Mouse (Mus musculus) retina, postnatal 1 day (tissue): ENCODE data around the gene Ctsd.
"Not testable (repeated sequence)": the region's sequence is repeated elsewhere in the genome, so short reads cannot be mapped to it uniquely, and the experiment has no call there.

Experiments
- DNase-seq: peaks from one replicate; pipeline ENCODE4 v3.0.0-alpha.2; 2012

The Ctsd gene

DNA sequence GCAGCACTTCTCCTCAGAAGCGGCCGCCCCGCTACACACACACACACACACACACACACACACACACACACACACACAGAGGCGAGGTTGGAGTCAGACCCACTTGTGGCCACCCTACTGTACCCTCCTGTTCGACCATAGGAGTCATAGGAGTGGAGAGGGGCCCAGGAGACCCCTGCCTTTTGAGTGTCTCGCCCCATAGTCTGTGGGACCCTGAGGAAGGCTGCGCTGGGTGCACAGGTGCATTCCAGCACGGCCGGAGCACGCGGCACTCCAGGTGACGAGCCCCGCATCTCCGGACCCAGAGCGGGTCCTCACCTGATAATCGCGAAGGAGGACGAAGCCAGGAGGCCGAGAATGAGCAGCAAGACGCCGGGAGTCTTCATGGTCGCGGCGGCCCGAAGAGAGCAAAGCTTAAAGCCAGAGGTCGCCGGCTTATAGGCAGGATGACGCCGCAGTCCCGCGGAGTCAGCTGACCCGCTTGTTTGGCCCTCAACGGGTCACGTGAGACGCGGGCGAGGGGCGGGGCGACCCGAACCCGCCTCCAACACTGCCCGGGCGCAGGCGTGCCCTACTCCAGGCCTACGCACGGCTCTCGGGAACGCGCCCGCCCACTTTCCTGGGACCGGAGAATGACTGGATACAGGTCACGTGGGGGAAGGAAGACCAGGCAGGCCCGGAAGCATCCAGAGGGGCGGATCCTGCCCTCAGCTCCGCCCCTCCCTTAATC lies at the start of gene Ctsd:
TSS of gene Ctsd (minus strand) at position 620 of the 730 bp plus-strand sequence.
- peak; percentile 99 for DNase-seq

DNA sequence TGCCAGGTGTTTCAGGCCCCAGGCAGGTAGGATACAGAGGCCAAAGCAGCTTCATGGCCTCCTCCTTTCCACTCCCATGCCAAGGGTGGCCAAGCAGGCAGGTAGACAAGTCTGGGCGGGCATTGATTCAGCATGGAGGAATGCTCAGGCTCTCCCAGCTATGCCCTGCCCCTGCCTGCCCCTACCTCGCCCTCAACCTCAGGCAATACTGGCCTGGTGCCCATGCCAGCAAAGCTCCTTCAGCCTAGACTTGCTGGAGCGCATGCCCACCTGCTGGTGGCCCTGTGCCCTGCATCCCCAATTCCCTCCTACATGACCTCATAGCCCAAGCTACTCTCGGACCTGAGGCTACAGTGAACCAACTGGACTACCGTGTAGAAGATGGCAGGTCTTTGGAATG lies 49.5 kb upstream of the Ctsd start:
- DNase-seq, result peak; percentile 35

DNA sequence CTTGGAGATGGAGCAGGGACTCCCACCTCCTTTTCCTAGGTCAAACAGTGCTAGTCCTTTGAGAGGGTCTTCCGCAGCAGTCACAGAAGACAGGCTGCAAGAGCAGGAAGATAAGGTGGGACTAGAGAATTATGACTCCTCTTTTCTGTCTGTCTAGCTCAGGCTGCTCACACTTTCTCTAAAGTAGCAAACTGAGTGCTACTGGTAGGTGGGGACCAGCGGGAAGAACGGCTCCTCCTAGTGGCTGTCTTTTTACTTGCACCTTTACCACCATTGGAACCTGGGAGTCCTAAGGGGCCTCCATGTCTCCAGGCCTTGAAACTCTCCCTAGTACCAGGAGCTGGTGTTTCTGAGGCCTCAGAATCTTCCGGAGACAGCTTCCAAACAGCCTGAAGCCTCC lies 47.7 kb upstream of the Ctsd start:
- peak; percentile 82 for DNase-seq

DNA sequence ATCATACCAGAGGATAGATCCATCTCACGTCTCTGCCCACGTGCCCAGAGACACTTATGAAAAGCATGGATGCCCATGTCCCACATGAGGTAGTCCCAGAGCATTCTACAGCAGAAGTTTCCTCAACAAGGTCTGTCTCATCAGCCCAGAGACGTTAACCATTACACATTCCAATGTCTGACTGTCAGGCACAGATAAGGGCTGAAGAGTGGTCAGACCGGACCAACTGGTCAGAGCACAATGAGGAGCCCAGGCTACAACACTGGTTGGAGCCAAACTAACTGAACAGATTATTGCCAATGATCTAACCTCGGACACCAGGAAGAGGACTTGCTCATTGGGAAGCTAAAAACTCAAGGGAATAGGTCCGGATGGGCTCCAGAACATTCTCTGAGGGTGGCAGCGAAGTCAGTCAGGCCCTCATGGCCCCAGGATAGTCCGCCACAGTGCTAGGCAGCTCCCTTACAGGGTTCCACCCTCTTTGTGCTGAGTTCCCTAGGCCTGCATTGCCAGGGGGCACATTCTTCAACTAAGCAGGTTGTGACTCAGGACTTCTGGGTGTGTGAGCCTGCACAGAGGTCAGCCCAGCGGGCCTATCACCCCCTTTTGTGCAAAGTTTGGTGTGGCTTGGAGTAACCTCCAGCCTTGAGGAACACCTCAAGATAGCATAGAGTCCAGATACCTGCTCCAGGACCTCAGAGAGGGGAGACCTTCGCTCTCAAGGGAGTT lies 46.5 kb upstream of the Ctsd start, which contains the start of gene Syt8:
TSS of gene Syt8 (plus strand) at position 714 of the 729 bp plus-strand sequence.
- no peak for DNase-seq

DNA sequence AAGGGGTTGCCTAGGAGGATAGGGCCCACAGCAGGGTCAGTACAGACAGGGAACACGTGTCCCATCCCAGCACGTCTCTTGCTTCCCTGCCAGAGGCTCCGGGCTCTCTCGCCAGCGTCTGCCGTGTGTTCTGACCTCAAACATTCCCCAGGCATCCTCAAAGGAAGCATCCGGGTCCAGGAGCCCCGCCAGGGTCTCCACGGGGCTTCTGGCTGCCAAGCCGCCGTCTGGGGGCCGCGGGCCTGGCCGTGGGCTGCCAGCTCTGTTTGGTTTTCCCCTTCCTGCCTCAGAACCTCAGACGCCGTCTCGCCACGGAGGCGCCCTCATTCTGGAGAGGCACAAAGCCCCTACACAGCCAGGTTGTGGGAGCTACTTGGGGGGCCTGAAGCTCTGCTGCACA lies 45.8 kb upstream of the Ctsd start:
- no peak for DNase-seq

DNA sequence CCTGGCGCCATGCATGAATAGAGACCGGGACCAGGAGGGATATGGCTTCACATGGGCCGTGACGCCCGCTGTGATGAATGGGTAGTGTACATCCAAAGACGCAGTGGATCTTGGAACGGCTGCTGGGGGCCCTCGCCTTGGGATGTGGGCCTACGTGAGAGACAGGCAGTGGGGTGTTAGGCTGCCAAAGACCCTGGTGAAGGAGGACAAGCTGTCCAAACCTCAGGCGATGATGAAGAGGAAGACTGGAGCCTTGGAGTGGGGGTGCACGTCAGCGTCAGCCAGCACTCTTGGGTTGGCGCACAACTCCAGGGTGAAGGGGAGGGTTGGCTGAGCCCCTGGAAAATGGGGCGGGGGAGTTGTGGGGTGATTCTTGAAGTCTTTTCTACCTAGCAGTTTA lies 43.3 kb upstream of the Ctsd start:
- no peak for DNase-seq

DNA sequence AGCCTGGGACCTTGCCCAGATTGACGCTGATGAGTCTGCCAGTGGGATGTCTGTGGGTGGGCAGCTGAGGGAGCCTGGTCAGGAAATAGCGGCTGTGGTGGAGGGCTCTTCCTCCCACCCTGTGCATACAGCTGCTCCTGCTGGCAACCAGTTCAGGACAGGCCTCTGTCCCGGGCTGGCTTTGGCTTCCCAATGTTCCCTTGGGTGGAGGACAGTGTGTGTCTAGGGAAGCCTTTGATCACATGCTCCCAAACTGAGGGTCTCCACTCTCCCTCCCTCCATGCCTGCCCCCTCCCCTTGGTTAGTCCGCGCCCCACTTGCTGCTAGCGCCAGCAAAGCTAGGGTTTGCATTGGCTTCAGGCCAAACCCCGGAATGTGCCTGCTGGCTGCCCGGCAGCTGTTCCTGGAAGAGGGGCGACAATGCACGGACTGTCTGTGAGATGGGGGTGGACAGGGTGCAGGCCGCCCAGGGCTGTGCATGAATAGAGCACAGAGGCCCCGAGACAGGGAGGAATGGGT lies 42.4 kb upstream of the Ctsd start:
- peak; percentile 88 for DNase-seq

DNA sequence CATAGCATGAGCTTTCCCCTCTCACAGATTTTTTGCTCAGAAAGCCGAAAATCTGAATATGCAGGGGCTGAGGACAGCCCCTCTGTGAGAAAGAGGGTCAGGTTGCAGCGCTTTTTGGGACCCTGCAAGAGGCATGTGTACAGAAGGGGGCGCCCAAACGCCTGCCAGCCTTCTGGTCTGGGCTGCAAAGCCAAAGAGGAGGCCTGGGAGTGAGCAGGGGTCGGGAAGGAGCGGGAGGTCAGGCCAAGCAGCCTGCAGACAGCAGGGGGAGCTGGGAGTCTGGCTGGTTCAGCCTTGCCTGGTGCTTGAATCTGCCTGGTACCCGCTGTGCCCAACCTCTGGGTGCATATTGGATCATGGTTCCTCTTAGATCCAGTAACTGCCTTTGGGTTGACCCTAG lies 40.4 kb upstream of the Ctsd start:
- peak; percentile 82 for DNase-seq

DNA sequence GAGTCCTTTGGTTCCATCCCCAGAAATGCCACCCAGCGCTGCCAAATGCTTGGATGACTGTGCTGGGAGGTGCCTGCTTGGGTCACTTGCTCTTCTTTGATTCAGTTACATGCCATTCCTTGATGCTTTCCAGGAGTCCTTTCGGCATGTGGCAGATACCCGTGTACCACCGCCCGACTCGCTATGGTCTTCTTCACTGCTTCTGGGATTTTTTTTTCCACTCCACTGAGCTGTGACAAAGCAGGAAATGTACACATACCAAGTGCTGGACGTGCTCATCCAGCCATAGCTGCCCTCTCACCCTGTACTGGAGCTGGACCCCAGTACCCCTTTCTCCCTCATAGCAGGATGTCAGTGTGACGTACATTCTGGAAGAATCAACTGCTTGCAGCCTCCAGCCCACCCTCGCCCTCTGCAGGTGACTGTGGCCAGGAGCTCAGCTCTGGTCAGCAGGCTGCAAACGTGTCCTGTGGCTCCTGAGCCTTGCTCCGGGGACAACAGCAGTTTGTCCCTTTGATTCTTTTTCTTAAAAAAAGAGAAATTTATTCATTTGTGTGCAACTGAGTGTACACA lies 37.9 kb upstream of the Ctsd start:
- DNase-seq, result peak; percentile 64

DNA sequence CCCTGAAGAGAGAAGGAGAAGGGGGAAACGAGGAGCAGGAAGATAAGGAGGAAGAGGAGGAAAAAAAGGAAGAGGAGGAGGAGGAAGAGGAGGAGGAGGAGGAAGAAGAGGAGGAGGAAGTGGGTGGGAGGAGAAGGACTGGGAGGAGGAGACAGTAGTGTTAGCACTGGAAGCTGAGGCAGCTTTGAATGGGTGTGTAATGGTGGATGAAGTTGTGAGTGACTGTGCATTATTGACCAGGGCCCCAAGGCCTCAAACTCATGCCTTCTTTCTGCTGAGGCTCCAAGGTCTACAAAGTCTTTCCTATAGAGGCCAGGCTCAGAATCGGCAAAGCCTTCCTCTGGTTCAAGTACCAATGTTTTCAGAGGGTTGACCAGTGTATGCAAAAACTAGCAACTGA lies 34.0 kb upstream of the Ctsd start:
- DNase-seq, result no peak

DNA sequence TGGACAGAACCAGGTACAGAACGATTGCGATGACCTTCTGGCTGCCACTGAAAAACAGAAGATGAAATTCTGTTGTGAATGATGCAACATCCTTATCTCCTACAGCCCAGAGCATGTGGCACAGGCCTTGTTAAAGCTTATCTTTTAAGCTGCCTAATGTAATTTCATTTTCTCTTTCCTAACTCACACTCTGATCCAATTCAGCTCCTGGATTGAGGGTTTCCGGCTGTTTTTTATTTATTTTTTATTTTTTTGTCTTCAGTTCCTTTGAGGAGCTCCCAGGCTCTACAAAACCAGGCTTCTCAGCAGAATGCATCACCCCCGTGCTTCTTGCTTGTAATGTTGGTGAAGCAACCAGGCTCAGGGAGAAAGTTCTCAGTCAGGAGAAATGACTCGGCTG lies 32.0 kb upstream of the Ctsd start:
- DNase-seq, result no peak

DNA sequence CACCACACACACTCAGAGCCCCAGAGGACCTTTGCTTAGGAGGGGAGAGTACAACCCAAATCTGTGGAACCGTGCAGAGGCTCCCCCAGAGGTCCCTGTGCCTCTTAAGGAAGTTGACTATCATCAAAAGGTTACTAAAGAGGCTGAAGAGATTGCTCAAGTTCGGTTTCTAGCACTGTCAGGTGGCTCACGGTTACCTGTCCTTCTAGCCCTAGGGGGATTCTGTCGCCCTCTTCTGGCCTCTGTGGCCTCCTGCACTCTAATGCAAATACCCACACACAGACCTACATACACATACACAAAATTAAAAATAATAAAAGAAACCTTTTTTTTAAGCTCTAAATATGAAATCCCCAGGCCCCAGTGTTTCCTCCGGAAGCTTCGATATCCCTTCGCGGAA lies 30.8 kb upstream of the Ctsd start:
- DNase-seq, result no peak

DNA sequence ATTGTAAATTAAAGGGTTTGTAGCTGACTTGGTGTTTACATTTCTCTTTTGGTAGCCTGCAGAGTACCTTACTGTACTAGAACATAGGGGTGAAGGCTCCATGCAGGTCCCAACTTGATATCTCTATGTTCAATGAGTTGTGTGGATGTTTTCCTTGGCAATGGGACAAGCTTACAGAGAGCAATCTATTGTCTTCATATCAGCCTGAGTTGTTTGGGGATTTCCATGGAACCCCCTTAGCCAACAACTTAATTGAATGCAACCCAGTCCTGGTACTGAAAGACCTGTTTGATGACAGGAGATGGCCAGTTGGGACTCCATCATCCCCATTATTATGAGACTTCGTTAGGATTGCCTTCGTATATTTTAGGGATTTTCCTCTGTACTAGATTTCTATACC lies 30.2 kb upstream of the Ctsd start:
- DNase-seq, result no peak

DNA sequence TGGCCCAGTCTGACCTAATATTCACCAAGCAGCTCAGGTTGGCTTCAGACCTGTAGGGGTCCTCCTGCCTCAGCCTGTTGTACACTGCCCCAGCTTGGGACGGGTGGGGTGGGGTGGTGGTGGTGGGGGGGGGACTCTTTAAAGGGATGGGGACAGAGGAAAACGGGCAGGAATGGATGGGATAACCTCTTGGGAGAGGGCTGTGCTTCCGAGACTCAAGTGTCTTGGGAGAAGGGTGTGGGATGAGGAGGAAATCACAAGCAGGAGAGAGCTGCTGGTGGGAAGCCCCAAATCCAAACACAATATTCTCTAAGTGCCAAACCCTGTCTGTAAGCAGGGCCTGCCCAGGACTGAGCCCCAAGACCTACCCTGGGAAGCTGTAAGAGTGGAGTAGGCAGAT lies 28.4 kb upstream of the Ctsd start:
- no peak for DNase-seq

DNA sequence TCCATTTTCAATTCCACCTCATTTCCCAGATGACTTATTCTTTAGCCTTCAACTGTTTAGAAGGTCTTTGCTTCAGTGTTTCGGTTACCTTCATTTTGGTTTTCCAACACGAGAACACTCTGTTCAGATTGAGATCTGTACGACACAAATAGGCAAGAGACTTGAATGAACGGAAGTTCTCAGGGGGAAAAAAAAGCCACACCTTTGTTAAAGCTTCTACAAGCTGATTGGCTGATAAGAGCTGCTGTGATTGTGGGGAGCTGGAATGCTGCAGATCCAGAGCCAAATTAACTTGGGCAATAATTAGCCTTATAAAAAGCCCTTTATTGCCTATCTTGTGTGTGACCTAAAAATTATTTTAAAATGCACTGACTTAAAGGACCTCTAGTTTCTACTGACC lies 27.5 kb upstream of the Ctsd start:
- DNase-seq, result no peak

DNA sequence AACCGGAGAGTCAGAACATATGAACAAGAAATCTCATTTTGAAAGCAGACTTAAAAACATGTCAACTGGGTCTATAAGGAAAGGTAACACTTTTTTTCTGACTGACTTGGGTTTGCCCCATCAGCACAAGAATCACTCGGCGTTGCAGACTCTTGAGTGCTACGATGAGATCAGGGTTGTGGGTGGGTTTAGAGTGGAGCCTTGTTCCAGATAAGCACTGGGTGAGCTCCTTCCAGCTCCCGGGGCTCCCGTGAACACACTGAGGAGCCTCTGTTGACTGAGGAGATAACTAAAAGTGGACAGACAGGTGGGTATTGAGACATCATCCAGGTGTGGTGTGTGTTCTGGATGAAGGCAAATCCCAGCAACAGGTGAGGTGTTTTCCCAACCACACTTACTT lies 25.4 kb upstream of the Ctsd start:
- DNase-seq, result no peak

DNA sequence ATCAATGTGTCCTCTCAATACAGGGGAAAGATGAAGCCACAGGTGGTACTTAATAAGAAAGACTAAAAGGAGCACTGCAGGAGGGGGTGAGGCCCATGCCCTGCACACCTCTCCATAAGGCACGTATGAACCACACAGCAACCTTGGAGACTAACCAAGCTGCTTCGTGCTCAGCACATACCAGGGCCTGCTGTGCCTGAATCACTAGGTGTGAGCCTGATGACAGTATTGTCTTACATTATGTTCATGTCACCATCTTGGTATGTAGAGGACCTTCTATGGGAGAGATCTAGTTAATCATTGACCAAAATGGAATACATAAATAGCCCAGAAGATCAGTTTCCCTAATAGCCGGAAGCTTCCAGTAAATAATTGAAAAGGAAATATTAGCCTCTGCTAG lies 21.8 kb upstream of the Ctsd start:
- DNase-seq, result no peak

DNA sequence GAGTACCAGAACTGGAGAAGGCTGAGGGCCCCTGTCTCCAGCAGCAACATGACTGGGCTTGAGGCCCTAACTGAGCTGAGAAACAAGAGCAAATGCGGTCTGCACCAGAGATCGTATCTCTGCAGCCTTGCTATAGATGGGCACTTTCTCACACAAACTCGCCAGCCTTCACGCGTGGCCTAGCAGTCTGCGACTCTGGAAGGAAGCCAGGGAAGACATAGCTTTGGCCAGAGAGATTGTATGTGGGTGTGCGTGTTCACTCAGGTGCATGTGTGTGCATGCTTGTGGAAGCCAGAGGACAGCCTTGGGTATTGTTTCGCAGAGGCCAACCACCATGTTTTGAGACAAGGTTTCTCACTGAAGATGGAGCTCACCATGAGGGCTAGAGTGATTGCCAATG lies 20.8 kb upstream of the Ctsd start:
- no peak for DNase-seq

DNA sequence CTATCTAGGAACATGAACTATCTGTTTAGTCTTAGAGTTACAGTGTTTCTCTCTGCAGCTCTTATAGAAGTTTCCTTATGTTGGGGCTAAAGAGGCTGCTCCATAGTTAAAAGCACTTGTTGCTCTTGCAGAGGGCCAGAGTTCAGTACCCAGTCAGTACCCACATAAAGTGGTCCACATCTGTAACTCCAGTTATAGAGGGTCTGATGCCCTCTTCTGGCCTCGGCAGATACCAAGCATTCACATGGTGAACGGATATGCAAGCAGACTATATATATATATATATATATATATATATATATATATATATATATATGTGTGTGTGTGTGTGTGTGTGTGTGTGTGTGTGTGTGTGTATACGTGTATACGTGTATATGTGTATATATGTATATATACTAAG lies 20.1 kb upstream of the Ctsd start:
- no peak for DNase-seq

DNA sequence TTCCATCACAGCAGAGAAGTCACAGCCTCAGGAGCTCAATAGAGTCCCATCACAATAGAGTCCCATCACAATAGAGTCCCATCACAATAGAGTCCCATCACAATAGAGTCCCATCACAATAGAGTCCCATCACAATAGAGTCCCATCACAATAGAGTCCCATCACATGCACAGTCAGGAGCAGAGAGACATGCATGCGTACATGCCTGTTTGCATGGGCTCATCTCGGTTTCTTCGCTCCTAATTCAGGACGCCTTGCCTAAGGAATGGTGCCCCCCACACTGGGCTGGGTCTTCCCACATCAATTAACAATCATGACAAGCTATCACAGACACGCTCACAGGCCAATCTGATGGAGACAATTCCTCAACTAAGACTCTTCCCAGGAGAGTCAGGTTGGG lies 17.3 kb upstream of the Ctsd start:
- not testable (repeated sequence) for DNase-seq

DNA sequence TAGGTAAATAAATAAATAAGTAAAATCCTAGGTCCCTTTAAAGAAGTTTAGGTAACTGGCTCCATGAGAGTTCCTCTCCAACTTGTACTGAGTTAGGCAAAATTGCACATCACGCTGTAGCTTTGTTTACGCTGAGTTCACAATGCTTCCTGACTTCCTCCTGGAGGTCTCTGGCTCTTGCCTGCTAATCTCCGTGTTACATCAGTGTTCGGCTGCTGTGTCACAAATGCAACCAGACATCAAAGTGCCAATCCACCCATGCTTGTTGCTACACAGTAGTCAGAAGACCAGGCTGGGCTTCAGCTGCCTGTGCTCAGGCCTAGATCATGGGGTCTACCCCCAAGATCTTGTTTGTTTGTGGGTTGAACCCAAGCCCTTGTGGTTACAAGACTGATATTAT lies 15.8 kb upstream of the Ctsd start:
- DNase-seq, result no peak

DNA sequence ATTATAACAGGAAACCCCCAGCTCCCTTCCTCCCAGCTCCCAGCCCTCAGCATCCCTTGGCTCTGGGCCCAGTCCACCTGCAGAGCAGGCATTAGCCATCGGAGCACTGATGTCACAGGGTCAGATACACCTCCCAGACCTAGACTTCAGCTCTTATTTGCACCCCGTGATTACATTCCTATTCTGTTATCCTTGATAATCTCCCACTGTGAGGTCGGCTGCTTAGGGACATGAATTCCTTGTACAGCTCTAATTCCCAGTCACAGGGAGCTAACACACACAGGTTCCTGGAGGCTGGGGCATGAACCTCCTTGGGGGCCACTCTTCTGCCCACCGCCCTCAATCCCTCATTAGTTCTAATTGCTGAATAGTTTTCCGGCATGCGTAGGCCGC lies 12.9 kb upstream of the Ctsd start:
- peak; percentile 81 for DNase-seq

DNA sequence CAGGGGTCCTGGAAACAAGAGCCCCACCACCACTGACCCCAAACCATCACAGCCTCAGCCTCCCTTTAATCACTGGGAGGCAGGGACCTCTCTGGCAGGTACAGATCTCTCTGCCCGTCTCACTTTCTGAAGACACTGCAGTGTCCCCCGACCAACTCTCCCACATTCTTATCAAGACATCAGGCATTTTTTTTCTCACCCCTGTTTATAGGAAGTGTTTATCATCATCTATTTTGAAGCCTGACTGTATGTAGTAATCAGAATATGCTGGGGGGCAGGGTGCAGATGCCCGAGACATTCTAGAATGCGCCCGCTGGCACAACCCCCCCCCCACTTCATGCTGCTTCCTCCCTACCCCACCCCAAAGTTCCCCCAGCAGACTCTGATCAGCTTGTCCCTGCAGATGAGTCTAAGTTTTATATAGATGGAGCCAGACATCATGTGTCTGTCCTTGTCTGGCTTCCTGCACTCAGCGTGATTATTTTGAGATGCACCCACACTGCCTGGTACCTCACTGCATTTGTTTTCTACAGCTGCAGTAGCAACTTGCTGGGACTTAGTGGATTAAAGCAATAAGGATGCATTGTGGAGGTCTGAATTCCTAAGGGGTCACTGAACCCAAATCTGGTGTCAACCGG lies 12.4 kb upstream of the Ctsd start:
- no peak for DNase-seq

DNA sequence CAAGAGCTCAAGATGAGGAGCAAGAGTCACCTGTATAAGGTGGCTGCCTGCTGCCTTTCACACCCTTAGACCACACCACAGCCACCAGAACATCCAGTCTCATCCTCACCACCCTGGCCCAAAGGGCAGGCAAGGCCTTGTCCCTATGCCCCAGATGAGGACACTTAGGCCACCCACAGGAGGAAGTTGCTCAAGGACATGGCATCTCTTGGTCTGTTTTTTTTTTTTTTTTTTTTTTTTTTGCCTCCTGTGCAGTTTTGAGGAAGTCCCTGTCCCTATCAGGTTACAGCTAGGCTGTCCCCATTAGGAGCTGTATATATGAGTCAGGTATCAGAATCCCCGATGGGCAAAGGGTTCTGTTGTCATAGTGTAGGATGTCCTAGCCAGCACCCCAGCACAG lies 11.4 kb upstream of the Ctsd start:
- DNase-seq, result no peak
